33 mouse cellular contexts compared by ENCODE assay signal in the genomic region with DNA sequence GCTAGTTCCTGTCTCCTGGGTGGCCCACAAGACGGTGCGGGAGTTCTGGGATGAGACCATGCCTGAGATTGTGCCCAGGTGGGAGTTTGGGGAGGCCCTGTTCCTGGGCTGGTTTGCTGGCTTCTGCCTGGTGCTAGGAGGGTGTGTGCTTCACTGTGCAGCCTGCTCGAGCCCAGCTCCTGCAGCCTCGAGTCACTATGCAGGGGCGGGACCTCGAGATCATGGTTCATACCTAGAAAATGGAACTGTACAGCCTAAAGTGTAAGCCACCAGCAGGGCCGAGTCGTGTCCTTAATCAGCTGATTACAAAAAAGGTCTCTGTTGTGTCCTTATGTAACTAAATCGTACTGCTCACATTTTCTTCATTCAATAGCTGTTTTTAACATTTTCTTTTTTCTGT. TPM values are rescaled to one million over a fixed set of nuclear protein-coding genes. Genes with fewer than 3 reads are reported as not detected.
"Had no signal": no experiment of that assay in that cellular context is flagged by ENCODE, and none has a peak within 500 bp of the region (broad histone marks: within the 10 kb centered on the region; RNA-seq: fewer than 3 reads in every experiment).

No protein-coding gene starts in this region.

RNA-seq across cellular contexts. Expression of a gene that starts 0.6 kb away (rescaled TPM):
- total RNA-seq: gastrocnemius, adult 18-20 months; gastrocnemius, adult 8-10 months; gastrocnemius, postnatal 14 days; gastrocnemius, postnatal 36 days; heart, adult 2 months; heart, postnatal 14 days; heart, postnatal 36 days; hematopoietic stem cell, adult 5-6 weeks; layer of hippocampus, adult 18-20 months; layer of hippocampus, adult 8-10 months; layer of hippocampus, postnatal 14 days; layer of hippocampus, postnatal 36 days; left cerebral cortex, adult 18-20 months; left cerebral cortex, postnatal 14 days had no signal
- polyA plus RNA-seq: gonadal fat pad, adult 2 months; heart, adult 2 months; heart, embryonic 11.5 days; heart, embryonic 13.5 days; heart, embryonic 15.5 days; heart, postnatal 0 days; hindbrain, embryonic 11.5 days; hindbrain, embryonic 13.5 days; hindbrain, embryonic 15.5 days; inflammation-experienced regulatory T-cells, adult 6 months; intestine, embryonic 15.5 days; intestine, postnatal 0 days; kidney, embryonic 14.5 days; kidney, embryonic 16.5 days; large intestine, adult 2 months; limb, embryonic 10.5 days; limb, embryonic 12.5 days; limb, embryonic 14.5 days; liver, embryonic 11.5 days; liver, embryonic 13.5 days had no signal

RNA-seq across cellular contexts. Expression of a gene that starts 1.7 kb away (rescaled TPM):
- total RNA-seq: heart, adult 2 months; heart, postnatal 14 days; heart, postnatal 36 days; hematopoietic stem cell, adult 5-6 weeks had no signal
- polyA plus RNA-seq: heart, embryonic 11.5 days; heart, embryonic 13.5 days; heart, embryonic 15.5 days; heart, postnatal 0 days; hindbrain, embryonic 11.5 days; hindbrain, embryonic 13.5 days; hindbrain, embryonic 15.5 days; inflammation-experienced regulatory T-cells, adult 6 months; intestine, embryonic 15.5 days; intestine, postnatal 0 days; kidney, embryonic 14.5 days; kidney, embryonic 16.5 days; limb, embryonic 10.5 days; limb, embryonic 12.5 days; liver, embryonic 11.5 days; liver, embryonic 13.5 days had no signal
